Mouse (Mus musculus) liver, adult 2 months (tissue): ENCODE data around the gene Cxadr. TPM values are rescaled to one million over a fixed set of nuclear protein-coding genes. Genes with fewer than 3 reads are reported as not detected.
"Not testable (repeated sequence)": the region's sequence is repeated elsewhere in the genome, so short reads cannot be mapped to it uniquely, and the experiment has no call there.

Experiments
- DNase-seq: peaks from one replicate; pipeline ENCODE4 v3.0.0-alpha.2; 2011; ENCODE audit warnings: low read depth, low spot score; ENCODE audit errors: extremely low read depth
- H3K27ac ChIP-seq: fragments of 200-500 bp; replicated peaks from 2 replicates; pipeline ENCODE4 v1.5.1; 2012; ENCODE audit warnings: low read depth, mild to moderate bottlenecking, control low read depth, inconsistent platforms, low read length; ENCODE audit not compliant: insufficient read depth
- H3K27me3 ChIP-seq: fragments of 200-500 bp; 2 replicates; pipeline ENCODE4 v1.6.1; 2012; ENCODE audit warnings: mild to moderate bottlenecking, moderate library complexity, low read length, inconsistent platforms; ENCODE audit not compliant: control insufficient read depth, insufficient read depth
- H3K36me3 ChIP-seq: fragments of 200-500 bp; 2 replicates; pipeline ENCODE4 v1.6.1; 2012; ENCODE audit warnings: low read length, inconsistent platforms; ENCODE audit not compliant: control insufficient read depth, insufficient read depth
- H3K4me1 ChIP-seq: fragments of 200-500 bp; 2 replicates; pipeline ENCODE4 v1.6.1; 2011; ENCODE audit warnings: low read length; ENCODE audit not compliant: control insufficient read depth, insufficient read depth
- H3K4me3 ChIP-seq: fragments of 200-500 bp; 2 replicates; pipeline ENCODE4 v1.5.1; 2011; ENCODE audit warnings: low read depth, mild to moderate bottlenecking, control low read depth, low read length, moderate library complexity; ENCODE audit not compliant: insufficient read depth
- H3K79me2 ChIP-seq: fragments of 200-500 bp; 2 replicates; pipeline ENCODE4 v1.6.1; 2012; ENCODE audit warnings: inconsistent platforms, mild to moderate bottlenecking, low read length, moderate library complexity; ENCODE audit not compliant: control insufficient read depth, insufficient read depth
- H3K9ac ChIP-seq: fragments of 200-500 bp; 2 replicates; pipeline ENCODE4 v1.6.1; 2012; ENCODE audit warnings: low read depth, mild to moderate bottlenecking, control low read depth, inconsistent platforms, low read length
- CTCF ChIP-seq: fragments of 200-500 bp; IDR thresholded peaks from 2 replicates; pipeline ENCODE4 v1.5.1; 2011; ENCODE audit warnings: low read depth, low read length, control low read depth
- POLR2A ChIP-seq: fragments of 200-500 bp; IDR thresholded peaks from 2 replicates; pipeline ENCODE4 v1.6.1; 2011; ENCODE audit warnings: low read length, control low read depth; ENCODE audit not compliant: insufficient read depth; ENCODE audit errors: extremely low read depth
- WGBS: fragments of 180-500 bp; shearing (Covaris S2); methylation state at CpG from one replicate; pipeline ENCODE4 v1.1.7; 2018; 5-methylcytosine and 5-hydroxymethylcytosine counted together
- polyA plus RNA-seq: library from polyadenylated mRNA; depleted of rRNA; stranded (reverse); fragments of >200 nt; gene quantifications from 2 replicates; pipeline ENCODE4 v1.2.3, GENCODE M21; 2012
- total RNA-seq: library from RNA; depleted of rRNA; stranded (reverse); fragments of >200 nt; gene quantifications from 2 replicates; pipeline ENCODE4 v1.2.3, GENCODE M21; 2014

Cxadr gene
- total and polyA plus RNA-seq, 2 experiments = 26.4 to 50.9 TPM

DNA sequence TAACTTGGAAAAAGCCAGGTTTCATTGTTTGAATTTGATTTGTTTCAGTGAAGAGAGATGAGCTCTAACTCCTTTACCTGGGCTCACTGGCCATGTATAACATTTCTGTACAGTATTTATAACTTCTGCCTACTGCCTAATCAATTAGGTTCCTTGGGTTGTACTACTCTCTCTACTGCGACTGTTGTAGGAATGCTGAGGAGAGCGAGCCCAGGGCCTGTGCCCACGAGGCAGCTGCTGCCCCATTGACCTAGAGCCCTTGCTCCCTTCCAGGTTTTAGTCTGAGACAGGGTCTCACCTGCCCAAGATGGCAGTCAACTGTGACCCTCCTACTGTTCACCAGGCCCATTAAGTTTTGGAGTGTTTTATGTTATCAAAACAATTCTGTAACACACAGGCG is 60.2 kb downstream of the Cxadr start:
- TF ChIP-seq POLR2A = no peak
- Histone ChIP-seq H3K4me3 (no peak overlapping the region), H3K9ac (no peak overlapping the region), H3K27ac (no peak overlapping the region), H3K36me3 (peaks cover 18% of the 10 kb centered on the region), H3K4me1 (no peaks in the 10 kb centered on the region), H3K79me2 (no peaks in the 10 kb centered on the region), H3K27me3 (no peaks in the 10 kb centered on the region)
- WGBS = 94% methylated on average over 4 of the region's 4 CpGs
- DNase-seq = no peak

DNA sequence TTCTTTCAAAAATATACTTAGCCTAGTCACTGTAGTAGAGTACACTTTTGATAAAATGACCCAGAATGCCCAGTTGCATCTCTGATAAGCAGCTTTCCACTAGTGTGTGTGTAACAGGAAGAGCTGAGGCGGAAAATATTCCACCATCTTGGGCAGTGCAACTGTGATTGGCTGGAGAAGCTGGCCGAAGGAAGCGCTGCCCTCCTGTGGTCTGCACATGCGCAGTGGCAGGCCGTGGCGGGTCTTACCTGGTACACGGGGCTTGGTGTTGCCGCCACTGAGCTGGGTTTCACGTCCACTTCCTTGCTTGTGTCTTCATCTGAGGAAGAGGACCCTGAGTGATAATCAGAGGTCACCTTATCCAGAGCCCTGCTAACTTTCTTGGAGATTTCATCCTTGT is 63.3 kb downstream of the Cxadr start:
- not testable (repeated sequence) for DNase-seq, H3K79me2 ChIP-seq, H3K4me1 ChIP-seq, H3K4me3 ChIP-seq, H3K9ac ChIP-seq, H3K27ac ChIP-seq, H3K27me3 ChIP-seq
- H3K36me3 ChIP-seq = peaks cover 35% of the 10 kb centered on the region
- TF ChIP-seq CTCF = peak; percentile 6; the same call in 1 of the 2 replicates
- WGBS = 93% methylated on average over 9 of the region's 9 CpGs

- Histone ChIP-seq H3K9ac (no peak overlapping the region), H3K27ac (no peak overlapping the region), H3K4me3 (no peak overlapping the region), H3K79me2 (peaks cover 4% of the 10 kb centered on the region; the same call in 1 of the 2 replicates), H3K36me3 (peaks cover 23% of the 10 kb centered on the region; the same call in 1 of the 2 replicates), H3K4me1 (no peaks in the 10 kb centered on the region), H3K27me3 (no peaks in the 10 kb centered on the region)
- no peak for TF ChIP-seq POLR2A
- TF ChIP-seq CTCF = no peak
- 34% methylated on average over 7 of the region's 7 CpGs for WGBS
- DNase-seq = peak; percentile 48
Observed at GRCm38 (mm10) chr16:78371491-78372046, 70.3 kb downstream of the Cxadr start.

DNA sequence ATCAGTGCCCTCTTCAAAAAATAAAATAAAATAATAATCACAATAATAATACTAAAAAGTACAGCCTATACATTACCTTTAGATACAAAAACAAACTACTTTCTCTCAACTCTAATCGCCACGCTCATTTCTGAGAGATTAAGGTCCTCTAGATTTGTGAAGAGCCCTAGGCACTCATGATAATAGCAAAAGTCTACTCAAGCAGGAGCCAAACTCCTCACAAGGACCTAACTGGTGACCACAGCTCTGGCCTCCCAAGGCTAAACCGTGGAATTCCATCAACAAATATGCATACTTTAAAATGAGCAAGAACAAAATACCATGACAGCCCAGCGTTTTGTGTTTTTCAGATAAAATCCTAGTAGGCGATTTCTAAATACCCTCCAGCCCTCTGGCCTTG is 71.5 kb downstream of the Cxadr start:
- 83% methylated on average over 5 of the region's 5 CpGs for WGBS
- TF ChIP-seq CTCF (no peak), POLR2A (no peak)
- no peak overlapping the region for H3K9ac ChIP-seq
- peaks cover 17% of the 10 kb centered on the region; the same call in 1 of the 2 replicates for H3K36me3 ChIP-seq
- peaks cover 4% of the 10 kb centered on the region; the same call in 1 of the 2 replicates for H3K79me2 ChIP-seq
- DNase-seq = no peak
- no peak overlapping the region for H3K4me3 ChIP-seq
- H3K27ac ChIP-seq = no peak overlapping the region
- H3K27me3 ChIP-seq = no peaks in the 10 kb centered on the region
- no peaks in the 10 kb centered on the region for H3K4me1 ChIP-seq

GRCm38 (mm10) chr16:78373743-78374142 is 72.5 kb downstream of the Cxadr start:
- Histone ChIP-seq H3K27ac (no peak overlapping the region), H3K4me3 (no peak overlapping the region), H3K36me3 (peaks cover 11% of the 10 kb centered on the region; the same call in 1 of the 2 replicates), H3K27me3 (no peaks in the 10 kb centered on the region), H3K79me2 (peaks cover 4% of the 10 kb centered on the region; the same call in 1 of the 2 replicates), H3K9ac (no peak overlapping the region), H3K4me1 (no peaks in the 10 kb centered on the region)
- TF ChIP-seq CTCF = no peak
- no peak for TF ChIP-seq POLR2A
- 89% methylated on average over 8 of the region's 8 CpGs for WGBS
- DNase-seq = no peak

DNA sequence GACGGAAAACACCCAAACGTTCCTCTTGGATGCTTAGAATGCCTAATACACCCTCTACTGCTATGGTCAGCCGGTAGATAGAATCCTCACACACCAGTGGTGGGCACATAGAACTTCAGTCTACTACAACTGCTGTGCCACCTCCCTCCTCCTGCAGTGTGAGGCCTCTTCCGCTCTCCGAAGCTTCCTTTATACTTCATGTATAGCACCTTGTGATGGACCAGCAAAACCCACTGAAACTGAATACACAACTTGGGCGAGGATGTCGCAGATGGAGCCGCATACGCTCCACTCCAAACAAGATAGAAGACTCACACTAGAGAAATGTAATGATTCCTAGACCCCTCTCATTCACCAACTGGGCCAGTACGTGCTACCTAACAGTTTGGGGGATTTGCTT is 73.9 kb downstream of the Cxadr start:
- Histone ChIP-seq H3K9ac (no peak overlapping the region), H3K27me3 (no peaks in the 10 kb centered on the region), H3K27ac (no peak overlapping the region), H3K36me3 (peaks cover 4% of the 10 kb centered on the region; the same call in 1 of the 2 replicates), H3K4me3 (no peak overlapping the region), H3K79me2 (peaks cover 4% of the 10 kb centered on the region; the same call in 1 of the 2 replicates), H3K4me1 (no peaks in the 10 kb centered on the region)
- WGBS = 76% methylated on average over 10 of the region's 10 CpGs
- no peak for DNase-seq
- no peak for TF ChIP-seq POLR2A
